Mouse (Mus musculus): ENCODE measurements at regions not wholly inside any gene's neighbourhood (a gene's known extent, or its start where the extent isn't known, plus 50 kb on each side); places are given as distances from the start of the nearest gene placed in this dataset.

DNA sequence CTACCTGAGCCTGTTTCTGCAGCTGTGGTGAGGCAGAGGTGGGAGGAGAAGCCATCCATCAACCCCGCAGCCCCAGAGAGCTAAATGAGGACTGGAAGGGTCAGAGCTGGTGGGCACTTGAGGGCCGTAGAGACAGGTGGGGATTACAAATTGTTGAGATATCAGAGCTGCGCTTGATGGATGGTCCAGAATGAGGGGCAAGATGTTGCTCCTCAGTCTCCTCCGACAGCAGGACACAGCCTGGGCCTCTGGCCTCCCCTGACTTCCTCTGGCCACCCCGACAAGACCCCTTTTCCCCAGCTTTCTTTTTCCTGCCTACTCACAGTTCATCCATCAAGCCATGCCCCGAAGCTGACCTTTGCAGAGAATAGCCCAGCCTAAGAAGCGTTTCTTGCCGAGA lies 142.0 kb upstream of the Zfp703 start:
- no peak for DNase-seq (ENCODE audit: extremely low spot score, low read depth, low spot score)

DNA sequence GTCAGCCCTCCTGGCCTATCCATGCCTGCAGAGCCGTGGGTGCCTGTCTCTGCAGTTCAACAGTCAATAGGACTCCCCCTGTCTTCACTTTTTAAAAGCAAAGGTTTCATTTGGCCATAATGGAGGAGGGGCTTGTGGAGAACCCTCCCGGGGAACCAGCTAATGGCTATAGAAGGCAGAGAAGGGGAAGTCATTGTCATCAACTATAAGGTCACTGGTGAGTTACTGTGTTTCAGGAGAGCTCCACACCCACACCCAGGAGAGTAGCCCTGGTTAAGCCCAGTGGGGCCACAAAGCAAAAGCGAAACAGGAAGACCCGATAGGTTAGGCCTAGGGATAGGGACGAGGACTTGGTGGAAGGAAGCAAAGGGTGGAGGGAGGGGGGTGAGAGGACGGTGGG lies 141.5 kb upstream of the Zfp703 start:
- DNase-seq (ENCODE audit: extremely low spot score, low read depth, low spot score), result no peak

DNA sequence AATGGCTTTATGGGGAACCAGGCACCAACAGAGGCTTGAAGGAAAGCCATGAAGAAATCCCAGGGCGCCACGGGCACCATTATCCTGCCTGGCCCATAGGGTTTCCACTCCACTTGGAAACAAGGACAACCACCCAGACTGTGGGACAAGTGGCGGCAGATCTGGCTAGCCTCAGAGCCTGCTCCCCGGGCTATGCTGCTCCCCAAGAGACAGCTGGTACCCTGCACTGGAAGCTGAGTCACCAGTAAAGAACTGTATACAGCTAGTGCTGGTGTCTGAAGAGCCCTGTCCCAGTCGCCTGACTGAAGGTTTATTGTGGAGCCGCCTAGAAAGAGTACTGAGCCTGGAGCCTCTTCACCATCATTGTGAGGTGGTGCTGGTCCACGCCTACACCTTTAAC lies 140.6 kb upstream of the Zfp703 start:
- DNase-seq (ENCODE audit: extremely low spot score, low read depth, low spot score), result no peak

DNA sequence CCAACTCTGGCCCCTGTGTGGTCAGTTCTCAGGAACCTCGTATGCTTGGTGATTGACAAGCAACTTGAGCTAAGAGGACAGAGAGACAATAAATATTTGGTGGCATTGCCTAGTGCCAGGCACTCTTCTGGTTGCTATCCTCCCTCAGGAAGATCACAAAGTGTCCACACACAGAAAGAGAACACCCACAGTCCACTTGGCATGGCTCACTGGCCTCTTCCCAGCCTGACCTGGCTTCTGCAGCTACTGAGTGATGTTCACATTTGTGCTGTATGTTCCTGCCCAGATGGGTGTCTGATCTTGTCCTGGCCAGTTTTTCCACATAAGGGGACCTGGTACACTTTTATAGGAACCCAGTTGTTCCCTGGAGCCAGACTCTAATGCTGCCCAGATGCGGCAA lies 136.8 kb upstream of the Zfp703 start:
- no peak for DNase-seq (ENCODE audit: extremely low spot score, low read depth, low spot score)

DNA sequence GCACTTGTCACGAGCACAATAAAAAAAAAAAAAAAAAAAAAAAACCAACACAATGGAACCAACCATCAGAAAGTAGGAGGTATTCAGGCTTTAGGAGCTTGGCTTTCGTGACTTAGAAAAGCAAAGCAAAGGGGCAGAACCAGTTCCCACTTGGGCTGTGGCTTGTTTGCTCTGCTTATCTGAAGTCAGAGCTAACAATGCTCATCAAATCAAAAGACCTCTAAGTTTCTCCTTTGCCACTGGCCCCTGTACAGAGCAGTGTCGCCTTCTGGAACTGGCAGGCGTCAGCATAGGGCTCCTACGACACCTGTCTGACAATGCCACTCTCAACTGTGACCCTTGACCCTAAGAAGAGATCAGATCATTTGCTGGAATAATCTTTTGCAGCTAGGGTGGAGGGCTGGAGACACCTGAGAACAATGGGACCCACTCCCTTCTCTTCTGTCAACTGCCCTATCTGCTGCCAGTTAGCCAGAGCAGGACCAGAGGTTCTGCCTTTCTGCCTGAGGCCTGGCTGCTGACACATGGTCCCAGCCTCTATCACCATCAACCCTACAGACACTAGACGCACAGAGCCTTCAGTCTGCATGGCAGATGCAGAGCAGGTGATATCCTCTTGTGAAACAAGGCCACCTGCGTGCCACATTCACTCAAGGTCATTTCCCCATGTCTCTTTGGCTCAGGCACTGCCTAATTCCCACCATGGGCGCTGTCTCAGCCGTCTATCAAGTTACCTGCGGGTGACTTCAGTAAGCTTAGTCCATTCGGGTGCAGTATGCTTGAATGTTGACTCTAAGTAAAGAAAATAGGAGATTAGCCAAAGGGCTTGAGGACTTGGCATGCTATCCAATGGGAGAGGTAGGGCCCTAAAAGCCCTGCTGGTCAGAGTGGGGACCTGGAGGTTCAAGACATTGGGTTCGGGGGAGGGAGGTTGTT lies 136.1 kb upstream of the Zfp703 start:
- no peak for DNase-seq (ENCODE audit: extremely low spot score, low read depth, low spot score)

DNA sequence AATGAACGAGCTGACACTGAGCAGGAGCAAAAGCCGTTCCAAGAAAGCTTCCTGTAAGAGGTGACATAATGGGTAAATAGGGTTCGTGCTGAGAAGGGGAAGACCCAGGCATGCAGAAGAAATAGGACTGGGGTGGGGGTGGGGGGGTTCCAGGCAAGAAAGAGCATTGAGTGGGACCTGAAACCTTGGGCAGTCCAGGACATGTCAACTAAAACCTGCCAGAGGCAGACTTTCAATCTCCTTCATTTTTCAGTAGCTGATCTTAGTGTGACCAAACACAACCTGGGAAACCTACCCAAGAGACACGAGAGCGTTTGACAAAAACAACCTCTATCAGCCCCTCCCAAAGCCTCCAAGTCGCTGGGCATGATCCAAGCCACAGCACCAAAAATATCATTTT lies 133.4 kb upstream of the Zfp703 start:
- DNase-seq (ENCODE audit: extremely low spot score, low read depth, low spot score), result no peak

DNA sequence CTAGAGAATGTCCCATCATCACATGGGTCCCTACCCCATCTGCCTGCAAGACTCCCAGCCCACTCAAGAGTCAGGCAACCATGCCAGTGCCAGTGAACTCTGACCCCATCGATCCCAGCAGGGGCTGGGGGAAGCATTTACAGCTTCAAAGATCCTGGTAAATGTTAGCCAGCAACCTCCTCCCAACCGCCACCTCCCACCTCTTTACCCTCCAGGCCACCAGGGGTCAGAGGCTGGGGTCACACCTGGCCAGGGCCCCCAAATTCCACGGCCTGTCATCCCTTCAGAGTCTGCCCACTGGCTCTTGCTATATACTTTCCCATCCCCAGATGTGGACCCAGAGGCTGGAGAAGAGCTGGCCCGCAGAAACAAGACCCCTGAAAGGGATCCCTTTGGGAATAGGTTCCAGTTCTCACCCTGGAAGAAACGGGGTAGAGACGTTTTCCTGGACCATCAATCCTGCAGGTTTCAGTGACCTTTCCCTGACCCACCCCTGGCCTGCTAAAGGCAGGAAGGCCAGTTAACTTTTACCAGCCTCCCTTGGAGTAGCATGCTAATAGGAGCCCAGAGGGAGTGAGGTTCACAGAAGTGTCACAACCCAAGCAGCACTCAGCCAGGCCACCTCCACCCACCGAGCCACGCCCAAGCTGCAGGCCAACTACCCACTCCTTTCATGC lies 132.9 kb upstream of the Zfp703 start:
- DNase-seq (ENCODE audit: extremely low spot score, low read depth, low spot score), result no peak

DNA sequence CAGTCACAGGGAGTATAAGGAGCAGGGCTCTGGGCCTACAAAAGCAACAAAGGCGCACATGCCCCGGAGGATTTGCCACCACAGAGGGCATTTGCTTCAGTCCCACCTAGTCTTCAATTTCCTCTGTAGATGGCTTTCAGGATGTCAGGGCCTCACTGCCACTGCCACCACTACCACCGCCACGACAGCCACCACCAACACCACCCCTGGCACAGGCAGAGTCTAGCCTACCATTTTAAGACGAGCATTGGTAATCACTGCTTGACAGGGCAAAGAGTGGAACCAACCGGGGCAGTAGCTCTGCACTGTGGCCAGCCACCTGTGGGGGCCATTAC lies 132.3 kb upstream of the Zfp703 start:
- DNase-seq (ENCODE audit: extremely low spot score, low read depth, low spot score), result no peak

DNA sequence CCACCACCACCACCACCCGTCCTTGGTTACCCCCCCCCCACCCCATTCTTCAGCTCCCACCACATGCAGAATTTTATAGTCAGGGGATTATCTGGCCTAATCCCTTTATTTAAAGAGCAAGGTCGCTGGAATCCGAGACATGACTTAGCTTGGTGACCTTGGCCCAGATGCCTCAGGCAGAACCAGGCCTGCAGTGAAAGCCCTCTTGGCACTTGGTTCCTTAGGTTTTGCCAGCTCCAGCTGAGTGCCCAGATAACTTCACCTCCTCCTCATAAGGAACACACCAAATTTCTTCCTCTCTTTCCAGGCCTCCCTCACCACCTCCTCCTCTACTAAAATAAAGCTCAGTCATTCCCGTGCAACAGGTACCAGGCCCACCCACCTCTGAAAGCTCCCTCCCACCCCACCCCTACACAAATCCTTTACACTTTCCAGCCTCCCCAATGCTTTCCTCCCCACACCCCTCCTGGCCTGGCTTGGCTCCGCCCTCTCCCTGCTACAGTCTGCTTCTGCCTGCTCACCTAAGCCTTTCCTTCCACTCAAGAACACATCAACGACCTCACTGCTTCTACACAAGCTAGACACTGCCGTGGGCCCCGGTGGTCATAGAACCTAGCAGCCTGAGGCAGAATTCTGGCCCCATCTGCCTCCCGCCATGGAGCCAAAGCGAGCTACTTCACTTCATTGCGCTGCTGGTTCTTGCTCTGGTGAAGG lies 131.5 kb upstream of the Zfp703 start:
- DNase-seq (ENCODE audit: extremely low spot score, low read depth, low spot score), result no peak

DNA sequence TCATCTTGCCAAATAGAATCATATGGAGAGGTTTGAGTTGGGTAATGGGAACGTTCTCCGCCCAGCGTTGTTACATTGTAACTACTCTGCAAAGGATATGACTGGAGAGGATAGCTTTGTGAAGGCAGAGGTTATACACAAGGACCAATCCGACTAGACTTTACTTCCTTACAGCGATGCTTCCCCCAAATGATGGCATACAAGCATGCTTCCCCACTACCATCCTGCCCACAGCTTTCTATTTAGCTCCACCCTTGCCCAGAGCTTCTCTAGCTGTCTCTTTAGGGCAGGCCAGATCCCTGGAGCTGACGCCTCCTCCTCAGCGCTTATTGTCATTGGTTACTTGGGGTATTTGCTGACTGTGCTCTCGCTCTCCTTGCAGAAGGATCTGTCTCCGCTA lies 130.1 kb upstream of the Zfp703 start:
- DNase-seq (ENCODE audit: extremely low spot score, low read depth, low spot score), result no peak

DNA sequence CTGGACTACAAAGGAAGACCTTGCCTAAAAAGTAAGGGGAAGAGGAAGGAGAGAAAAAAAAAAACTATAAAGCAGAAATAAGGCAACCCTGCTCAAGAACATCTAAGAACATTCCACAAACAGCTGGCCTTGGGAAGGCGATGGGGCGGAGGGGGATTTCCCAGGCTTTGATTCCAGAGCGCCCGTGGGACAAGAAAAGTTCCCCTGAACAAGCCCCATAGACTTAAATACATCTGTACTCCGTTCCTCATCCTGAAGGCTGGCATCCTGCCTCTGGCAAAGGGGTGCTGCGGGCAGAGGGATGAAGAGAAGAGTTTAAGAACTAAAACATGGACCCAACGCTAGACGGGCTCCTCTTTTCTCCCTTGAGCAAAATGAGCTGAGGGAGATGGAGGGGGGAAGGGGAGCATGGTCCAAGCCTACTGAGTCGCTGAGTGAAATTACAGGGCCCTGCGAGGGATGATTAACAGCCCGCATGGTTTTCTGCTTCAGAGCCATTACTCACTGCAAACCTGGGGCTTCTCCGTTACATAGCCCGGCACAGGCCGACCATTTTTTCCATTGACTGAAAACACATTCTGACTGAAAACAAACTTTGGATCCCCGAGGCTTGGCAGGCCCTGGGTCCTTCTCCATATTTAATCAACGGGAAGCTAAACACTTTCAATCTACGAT lies 128.9 kb upstream of the Zfp703 start:
- no peak for DNase-seq (ENCODE audit: extremely low spot score, low read depth, low spot score)

DNA sequence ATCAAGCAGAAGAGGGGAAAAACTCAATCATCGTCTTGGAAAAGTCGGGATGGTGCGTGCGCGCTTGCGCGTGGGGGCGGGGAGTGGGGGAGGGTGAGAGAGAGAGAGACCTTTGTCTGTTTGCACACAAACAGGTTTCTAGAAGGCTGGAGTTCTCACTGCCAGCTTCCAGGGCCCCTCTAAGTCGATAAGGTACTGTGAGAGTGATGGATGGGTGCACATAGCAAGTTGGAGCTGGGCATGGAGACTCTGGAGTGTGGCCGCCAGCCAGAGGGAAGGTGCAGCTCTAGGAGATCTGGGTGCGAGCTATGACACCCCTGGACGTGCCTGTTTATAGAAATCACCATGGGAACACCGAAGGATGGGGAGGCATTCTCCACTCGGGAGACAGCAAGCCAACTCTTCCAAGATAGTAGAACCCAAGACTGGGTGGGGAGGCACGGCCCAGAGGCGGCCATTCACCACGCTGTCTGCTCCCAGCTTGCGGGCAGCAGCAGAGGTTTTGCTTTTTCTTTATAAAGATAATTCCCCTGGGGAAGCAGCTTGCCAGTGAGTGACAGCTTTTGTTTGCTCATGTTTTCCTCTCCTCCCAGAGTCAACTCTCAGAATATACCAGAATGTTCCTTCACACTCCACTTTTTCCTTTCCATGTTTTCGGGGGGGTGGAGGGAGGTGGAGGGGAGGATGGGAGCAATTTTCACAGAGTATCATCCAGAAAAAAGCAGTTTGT lies 128.0 kb upstream of the Zfp703 start:
- DNase-seq (ENCODE audit: extremely low spot score, low read depth, low spot score), result no peak

DNA sequence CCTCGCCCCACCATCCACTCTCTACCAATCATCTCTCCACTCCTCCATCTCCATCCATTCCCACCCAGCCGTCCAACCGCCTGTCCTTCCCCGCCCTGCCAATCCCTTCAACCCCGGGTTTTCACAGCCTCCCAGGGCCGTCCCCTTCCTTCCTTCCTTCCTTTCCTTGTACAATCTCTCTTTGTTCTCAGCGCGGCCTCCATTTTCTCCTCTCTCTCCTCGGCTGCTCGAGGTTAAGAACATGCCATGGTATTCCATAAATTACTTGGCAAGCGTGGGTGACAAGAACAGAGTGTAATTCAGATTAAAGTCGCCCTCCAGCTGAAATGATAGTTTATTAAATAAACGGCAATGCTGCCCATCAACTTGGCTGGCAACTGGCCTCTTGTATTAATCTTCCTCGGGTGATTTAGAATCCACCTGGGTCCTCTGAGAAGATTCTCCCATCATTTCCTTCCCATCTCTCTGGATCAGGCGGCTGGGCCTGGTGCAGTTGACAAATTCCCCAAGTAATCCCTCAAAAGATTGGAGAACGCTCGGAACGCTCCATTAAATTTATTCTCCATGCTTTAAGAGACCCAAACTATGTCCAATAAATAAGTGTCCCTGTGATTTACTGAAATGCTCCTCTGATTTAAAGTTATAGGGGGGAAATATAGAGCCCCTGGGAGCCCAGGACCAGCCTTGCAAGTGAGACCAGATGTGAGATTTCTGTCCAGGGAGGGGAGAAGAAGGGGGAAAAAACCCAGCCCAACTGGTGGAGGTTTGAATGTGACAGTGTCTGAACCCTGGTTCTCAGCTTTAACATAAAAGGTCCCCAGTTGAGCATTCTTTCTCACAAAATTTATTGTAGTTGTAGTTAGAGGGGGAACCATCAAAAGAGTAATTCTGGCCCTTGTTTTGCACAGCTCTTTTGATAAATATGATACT lies 125.0 kb upstream of the Zfp703 start:
- DNase-seq (ENCODE audit: extremely low spot score, low read depth, low spot score), result no peak

DNA sequence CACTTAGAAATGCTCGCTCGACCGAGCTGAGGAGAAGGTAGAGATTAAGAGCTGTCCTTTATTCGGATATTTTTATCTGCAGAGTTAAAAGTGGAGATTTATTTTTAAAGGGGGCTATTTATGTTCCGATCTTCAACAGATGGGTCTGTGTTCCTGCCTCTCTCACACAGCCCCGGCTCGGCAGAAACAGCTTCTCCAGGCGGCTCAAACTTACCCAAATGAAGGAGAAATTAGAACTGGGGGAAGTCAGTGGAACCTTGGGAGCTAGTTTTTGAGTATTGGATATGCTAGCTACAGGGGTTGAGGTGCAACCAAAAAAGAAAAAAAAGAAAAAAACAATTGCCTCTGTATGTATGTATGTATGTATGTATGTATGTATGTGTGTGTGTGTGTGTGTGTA lies 124.2 kb upstream of the Zfp703 start:
- DNase-seq (ENCODE audit: extremely low spot score, low read depth, low spot score), result no peak

DNA sequence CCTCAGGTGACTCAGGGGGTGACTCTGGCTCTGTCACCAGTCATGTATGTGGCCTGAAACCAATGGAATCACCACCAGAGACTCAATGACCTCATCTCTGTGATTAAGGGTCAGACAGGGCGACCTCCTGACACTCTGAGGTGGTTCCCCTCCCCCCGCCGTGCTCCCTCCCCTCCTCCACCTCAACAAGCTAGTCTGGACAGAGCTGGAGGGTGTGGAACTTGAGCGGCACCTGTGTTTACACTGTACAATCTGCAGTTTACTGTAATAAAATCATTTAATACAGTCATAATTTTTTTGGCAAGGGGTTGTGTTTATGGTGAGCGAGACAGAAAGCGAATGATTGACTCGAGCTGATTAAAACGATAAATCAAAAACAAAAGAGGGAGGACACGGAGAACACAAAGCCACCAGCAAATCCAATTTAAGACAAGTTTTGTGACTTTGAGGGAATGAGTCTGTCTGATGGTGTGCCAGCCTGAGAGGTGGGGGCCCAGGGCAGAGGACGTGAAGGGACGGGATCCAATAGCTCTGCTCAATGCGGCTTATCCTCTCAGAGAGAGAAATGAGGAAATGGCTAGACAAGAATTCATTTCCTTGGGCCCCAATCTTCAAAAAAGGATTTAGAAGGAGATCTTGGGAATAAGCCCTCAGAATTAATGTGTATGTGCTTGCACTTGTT lies 122.4 kb upstream of the Zfp703 start:
- no peak for DNase-seq (ENCODE audit: extremely low spot score, low read depth, low spot score)

DNA sequence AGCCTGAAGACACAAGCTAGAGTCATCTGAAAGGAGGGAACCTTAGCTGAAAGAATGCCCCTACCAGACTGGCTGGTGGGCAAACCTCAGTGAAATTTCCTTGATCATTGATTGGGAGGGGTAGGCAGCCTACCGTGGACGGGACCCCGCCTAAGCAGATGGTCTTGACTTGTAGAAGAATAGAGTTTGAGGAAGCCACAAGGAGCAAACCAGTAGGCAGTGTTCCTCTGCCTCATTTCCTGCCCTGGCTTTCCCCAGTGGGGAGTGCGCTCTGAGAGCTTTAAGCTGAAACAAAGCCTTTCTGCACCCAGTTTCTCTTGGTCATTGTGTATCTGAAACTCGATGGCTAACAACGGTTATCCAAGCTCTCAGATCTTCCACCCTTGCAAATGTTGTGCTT lies 121.9 kb upstream of the Zfp703 start:
- no peak for DNase-seq (ENCODE audit: extremely low spot score, low read depth, low spot score)

DNA sequence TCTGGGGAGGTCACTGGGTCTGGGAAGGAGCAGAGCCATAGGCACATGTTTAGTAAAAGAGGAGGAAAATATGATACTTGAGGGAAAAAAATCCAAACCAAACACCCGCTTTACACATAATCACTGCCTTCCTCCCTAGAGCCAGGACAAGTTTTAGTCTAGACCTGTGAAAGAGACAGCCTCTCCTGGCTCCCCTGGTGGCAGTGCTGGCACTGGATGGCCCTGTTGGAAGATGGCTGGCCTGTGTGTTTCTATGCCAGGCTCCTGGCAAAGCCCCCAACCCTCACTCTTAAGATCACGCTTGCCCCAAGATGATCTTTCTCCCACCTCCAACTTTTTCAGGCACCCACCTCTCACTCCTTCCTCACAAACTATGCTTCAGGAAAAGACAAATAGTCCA lies 112.6 kb upstream of the Zfp703 start:
- DNase-seq (ENCODE audit: extremely low spot score, low read depth, low spot score), result no peak

DNA sequence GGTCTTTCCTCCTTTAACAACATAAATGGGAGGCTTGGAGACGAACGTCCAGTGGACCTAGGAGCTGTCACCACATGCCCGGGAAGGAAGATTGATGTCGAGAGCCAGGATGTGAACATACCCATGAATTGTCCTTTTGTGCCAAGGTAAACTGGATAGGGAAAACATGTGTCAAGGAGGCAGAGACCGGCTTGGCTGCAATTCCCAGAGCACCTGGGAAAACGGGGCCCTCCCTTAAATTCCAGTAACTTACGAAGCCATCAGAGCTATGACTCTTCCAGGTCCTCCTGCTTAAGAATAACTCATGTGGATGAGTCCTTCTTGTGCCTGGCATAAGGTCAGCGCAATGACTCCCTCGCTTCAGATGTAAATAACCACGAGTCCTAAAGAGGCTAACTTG lies 112.2 kb upstream of the Zfp703 start:
- DNase-seq (ENCODE audit: extremely low spot score, low read depth, low spot score), result no peak
